Mouse (Mus musculus): ENCODE measurements around the gene Pagr1a. TPM values are rescaled to one million over a fixed set of nuclear protein-coding genes. Genes with fewer than 3 reads are reported as not detected.
A peak's percentile ranks its signal among the peaks of the same experiment; 100 is the strongest.

Pagr1a gene
- total RNA-seq, 2 experiments from 2014 or later = 17.1 to 17.7 TPM

GRCm38 (mm10) chr7:126975950-126976866, 40.9 kb downstream of the Pagr1a start, which contains the start of gene Cdiptos:
Gene Cdiptos, minus strand, starts transcription at chr7:126976098.
- intact Hi-C loops (cut with DNase I) = loop anchor here (5.0 kb wide), 1 partner anchor 41 kb away; the partner anchor contains the start of genes Pagr1a and Pagr1b
- peak; percentile 93 to 98 for DNase-seq (ENCODE audit: extremely low spot score in 1 of 2, low spot score in 2 of 2)

GRCm38 (mm10) chr7:126975893-126975949, 41.4 kb downstream of the Pagr1a start, which contains the start of gene Cdipt:
Gene Cdipt, plus strand, starts transcription at chr7:126975914.
- intact Hi-C loops (cut with DNase I) = loop anchor here (5.0 kb wide), 1 partner anchor 42 kb away; the partner anchor contains the start of genes Pagr1a and Pagr1b
- no peak for DNase-seq (ENCODE audit: extremely low spot score in 1 of 2, low spot score in 2 of 2)

- intact Hi-C loops (cut with DNase I) = loop anchor here (5.0 kb wide), 1 partner anchor 42 kb away; the partner anchor contains the start of genes Pagr1a and Pagr1b
- no peak for DNase-seq (ENCODE audit: extremely low spot score in 1 of 2, low spot score in 2 of 2)
Observed at GRCm38 (mm10) chr7:126975493-126975892, 41.7 kb downstream of the Pagr1a start.

- no peak for DNase-seq (ENCODE audit: extremely low spot score in 1 of 2, low spot score in 2 of 2)
- intact Hi-C loops (cut with DNase I) = no loop called here
Observed at GRCm38 (mm10) chr7:126967361-126967760, 49.8 kb downstream of the Pagr1a start.

- intact Hi-C loops (cut with DNase I) = no loop called here
- DNase-seq (ENCODE audit: extremely low spot score in 1 of 2, low spot score in 2 of 2) = no peak
Observed at GRCm38 (mm10) chr7:126965568-126965967, 51.6 kb downstream of the Pagr1a start.

Small RNA genes lying within 50 kb of the gene (microRNA-seq; reads per million reads assigned to microRNA genes)
- gene Gm44343 = not detected

Other genes starting within 250 kb of the Pagr1a start
- 100 to 1,000 TPM; 167 to 169 TPM for gene Ypel3, start 240.4 kb downstream of the Pagr1a start, total RNA-seq (2021)
- under 1 TPM; 0.21 to 0.41 TPM for gene Tbx6, start 235.9 kb downstream of the Pagr1a start, total RNA-seq (2021)
- gene Ppp4c, start 224.9 kb downstream of the Pagr1a start, total RNA-seq (2021) = 10 to 100 TPM; 54.4 to 56.2 TPM
- 100 to 1,000 TPM; 135 to 141 TPM for gene Fam57b, start 219.7 kb downstream of the Pagr1a start, total RNA-seq (2021)
- gene 4930451I11Rik, start 185.7 kb downstream of the Pagr1a start, total RNA-seq (2021) = not detected
- 10 to 100 TPM; 74.1 to 80.3 TPM for gene Doc2a, start 169.9 kb downstream of the Pagr1a start, total RNA-seq (2021)
- gene Hirip3, start 155.4 kb downstream of the Pagr1a start, total RNA-seq (2021) = 10 to 100 TPM; 32.4 to 41.1 TPM
- gene Ino80e, start 155.0 kb downstream of the Pagr1a start, total RNA-seq (2021) = 10 to 100 TPM; 51.5 to 56.4 TPM
- 100 to 1,000 TPM; 161 to 168 TPM for gene Taok2, start 132.6 kb downstream of the Pagr1a start, total RNA-seq (2021)
- gene Tmem219, start 94.4 kb downstream of the Pagr1a start, total RNA-seq (2021) = 10 to 100 TPM; 22.4 to 25.2 TPM
- 100 to 1,000 TPM; 143 to 150 TPM for gene Kctd13, start 88.5 kb downstream of the Pagr1a start, total RNA-seq (2021)
- gene Asphd1, start 67.8 kb downstream of the Pagr1a start, total RNA-seq (2021) = 10 to 100 TPM; 49.0 to 58.8 TPM
- gene Sez6l2, start 66.8 kb downstream of the Pagr1a start, total RNA-seq (2021) = 100 to 1,000 TPM; 306 to 312 TPM
- 100 to 1,000 TPM; 163 to 166 TPM for gene Cdipt, start 41.4 kb downstream of the Pagr1a start, total RNA-seq (2021)
- gene Cdiptos, start 41.3 kb downstream of the Pagr1a start, total RNA-seq (2021) = under 1 TPM in 1 of 2 experiments, not detected in 1; 0.17 TPM
- 1 to 10 TPM; 4.4 to 4.5 TPM for gene Mvp, start 2.7 kb downstream of the Pagr1a start, total RNA-seq (2021)
- under 1 TPM in 1 of 2 experiments, not detected in 1; 0.94 TPM for gene Pagr1b, start 868 bp downstream of the Pagr1a start, total RNA-seq (2021)
- 10 to 100 TPM; 38.9 to 40.8 TPM for gene Gm42742, start 3.7 kb upstream of the Pagr1a start, total RNA-seq (2021)
- gene Prrt2, start 3.9 kb upstream of the Pagr1a start, total RNA-seq (2021) = 100 to 1,000 TPM; 182 to 196 TPM
- gene Maz, start 9.7 kb upstream of the Pagr1a start, total RNA-seq (2021) = 100 to 1,000 TPM; 265 to 274 TPM
- gene Kif22, start 25.1 kb upstream of the Pagr1a start, total RNA-seq (2021) = 1 to 10 TPM; 8.8 to 9.8 TPM
- not detected for gene Zg16, start 70.0 kb upstream of the Pagr1a start, total RNA-seq (2021)
- 1 to 10 TPM; 1.4 to 2.1 TPM for gene AI467606, start 74.0 kb upstream of the Pagr1a start, total RNA-seq (2021)
- gene Qprt, start 104.9 kb upstream of the Pagr1a start, total RNA-seq (2021) = under 1 TPM in 1 of 2 experiments, not detected in 1; 0.22 TPM
- gene Spn, start 120.5 kb upstream of the Pagr1a start, total RNA-seq (2021) = under 1 TPM; 0.11 to 0.12 TPM
- gene Cd2bp2, start 178.7 kb upstream of the Pagr1a start, total RNA-seq (2021) = 10 to 100 TPM; 74.0 to 75.8 TPM
- 10 to 100 TPM; 85.6 to 88.0 TPM for gene Tbc1d10b, start 191.1 kb upstream of the Pagr1a start, total RNA-seq (2021)
- gene Mylpf, start 191.5 kb upstream of the Pagr1a start, total RNA-seq (2021) = 1 to 10 TPM in 1 of 2 experiments, not detected in 1; 1.2 TPM
- gene Zfp553, start 215.7 kb upstream of the Pagr1a start, total RNA-seq (2021) = 10 to 100 TPM; 16.6 to 18.4 TPM
- 1 to 10 TPM; 6.0 to 6.1 TPM for gene Sept1, start 215.8 kb upstream of the Pagr1a start, total RNA-seq (2021)
- 10 to 100 TPM; 53.6 to 65.0 TPM for gene Zfp771, start 226.9 kb upstream of the Pagr1a start, total RNA-seq (2021)
- gene Dctpp1, start 243.4 kb upstream of the Pagr1a start, total RNA-seq (2021) = 10 to 100 TPM; 40.7 to 40.9 TPM

Measured in left cerebral cortex, postnatal 10 days (tissue).